Mouse (Mus musculus): Measurements from ENCODE around the gene Gclc. TPM values are rescaled to one million over a fixed set of nuclear protein-coding genes. Genes with fewer than 3 reads are reported as not detected.

The Gclc gene
- polyA plus RNA-seq, 1 experiment from 2014 or later: 29.7 TPM

GRCm38 (mm10) chr9:77808481-77808880 is 54.1 kb downstream of the Gclc start:
- ATAC-seq (replicated peaks; ENCODE audit: low FRiP score): no peak
- WGBS: 68% methylated on average over 6 of the region's 6 CpGs

GRCm38 (mm10) chr9:77818858-77819257 is 64.5 kb downstream of the Gclc start:
- DNase-seq (ENCODE audit: low spot score): no peak
- Histone ChIP-seq H3K9me3 (ENCODE audit: control insufficient read depth, low read length) (no peaks in the 10 kb centered on the region), H3K4me3 (ENCODE audit: low read depth, low read length) (no peak overlapping the region), H3K27me3 (replicated peaks; ENCODE audit: control insufficient read depth, insufficient read depth, low read length) (no peaks in the 10 kb centered on the region), H3K36me3 (ENCODE audit: control insufficient read depth, insufficient read depth, low read length) (no peaks in the 10 kb centered on the region), H3K4me1 (replicated peaks; ENCODE audit: control insufficient read depth, insufficient read depth, low read length) (no peaks in the 10 kb centered on the region), H3K27ac (ENCODE audit: low read depth, low read length) (no peak overlapping the region), H3K9ac (ENCODE audit: low read depth, low read length) (no peak overlapping the region), H3K4me2 (no peak overlapping the region)
- ATAC-seq (replicated peaks; ENCODE audit: low FRiP score): no peak
- 18% methylated on average over 7 of the region's 7 CpGs for WGBS

More at GRCm38 (mm10) chr9:77808481-77808880, 54.1 kb downstream of the Gclc start:
- Histone ChIP-seq H3K9ac (ENCODE audit: low read depth, low read length) (no peak overlapping the region), H3K27ac (ENCODE audit: low read depth, low read length) (no peak overlapping the region), H3K36me3 (ENCODE audit: control insufficient read depth, insufficient read depth, low read length) (no peaks in the 10 kb centered on the region), H3K4me3 (ENCODE audit: low read depth, low read length) (no peak overlapping the region), H3K9me3 (ENCODE audit: control insufficient read depth, low read length) (no peaks in the 10 kb centered on the region), H3K4me2 (no peak overlapping the region), H3K27me3 (replicated peaks; ENCODE audit: control insufficient read depth, insufficient read depth, low read length) (no peaks in the 10 kb centered on the region), H3K4me1 (replicated peaks; ENCODE audit: control insufficient read depth, insufficient read depth, low read length) (no peaks in the 10 kb centered on the region)
- DNase-seq (ENCODE audit: low spot score): no peak

GRCm38 (mm10) chr9:77819318-77819717 is 65.0 kb downstream of the Gclc start:
- 67% methylated on average over 2 of the region's 2 CpGs for WGBS
- Histone ChIP-seq H3K36me3 (ENCODE audit: control insufficient read depth, insufficient read depth, low read length) (no peaks in the 10 kb centered on the region), H3K9me3 (ENCODE audit: control insufficient read depth, low read length) (no peaks in the 10 kb centered on the region), H3K27ac (ENCODE audit: low read depth, low read length) (no peak overlapping the region), H3K4me2 (no peak overlapping the region), H3K9ac (ENCODE audit: low read depth, low read length) (no peak overlapping the region), H3K27me3 (replicated peaks; ENCODE audit: control insufficient read depth, insufficient read depth, low read length) (no peaks in the 10 kb centered on the region), H3K4me3 (ENCODE audit: low read depth, low read length) (no peak overlapping the region), H3K4me1 (replicated peaks; ENCODE audit: control insufficient read depth, insufficient read depth, low read length) (no peaks in the 10 kb centered on the region)
- ATAC-seq (replicated peaks; ENCODE audit: low FRiP score): no peak
- no peak for DNase-seq (ENCODE audit: low spot score)

- 51% methylated on average over 4 of the region's 4 CpGs for WGBS
- Histone ChIP-seq H3K36me3 (ENCODE audit: control insufficient read depth, insufficient read depth, low read length) (no peaks in the 10 kb centered on the region), H3K27me3 (replicated peaks; ENCODE audit: control insufficient read depth, insufficient read depth, low read length) (no peaks in the 10 kb centered on the region), H3K4me2 (no peak overlapping the region), H3K4me1 (replicated peaks; ENCODE audit: control insufficient read depth, insufficient read depth, low read length) (no peaks in the 10 kb centered on the region), H3K9me3 (ENCODE audit: control insufficient read depth, low read length) (no peaks in the 10 kb centered on the region), H3K9ac (ENCODE audit: low read depth, low read length) (no peak overlapping the region), H3K4me3 (ENCODE audit: low read depth, low read length) (no peak overlapping the region), H3K27ac (ENCODE audit: low read depth, low read length) (no peak overlapping the region)
- no peak for ATAC-seq (replicated peaks; ENCODE audit: low FRiP score)
- DNase-seq (ENCODE audit: low spot score): no peak
Observed at GRCm38 (mm10) chr9:77820836-77821235, 66.5 kb downstream of the Gclc start.

GRCm38 (mm10) chr9:77825380-77825961 is 71.1 kb downstream of the Gclc start:
- 19% methylated on average over 7 of the region's 7 CpGs for WGBS
- no peak overlapping the region for H3K4me2 ChIP-seq
- H3K27ac ChIP-seq (ENCODE audit: low read depth, low read length): no peak overlapping the region
- ATAC-seq (replicated peaks; ENCODE audit: low FRiP score): peak; percentile 61
- H3K4me1 ChIP-seq (replicated peaks; ENCODE audit: control insufficient read depth, insufficient read depth, low read length): peaks cover 2% of the 10 kb centered on the region; the same call in 1 of the 2 replicates
- no peak overlapping the region for H3K9ac ChIP-seq (ENCODE audit: low read depth, low read length)
- no peaks in the 10 kb centered on the region for H3K36me3 ChIP-seq (ENCODE audit: control insufficient read depth, insufficient read depth, low read length)
- DNase-seq (ENCODE audit: low spot score): no peak
- no peaks in the 10 kb centered on the region for H3K27me3 ChIP-seq (replicated peaks; ENCODE audit: control insufficient read depth, insufficient read depth, low read length)
- H3K9me3 ChIP-seq (ENCODE audit: control insufficient read depth, low read length): no peaks in the 10 kb centered on the region
- H3K4me3 ChIP-seq (ENCODE audit: low read depth, low read length): no peak overlapping the region

GRCm38 (mm10) chr9:77826237-77826636 is 71.9 kb downstream of the Gclc start:
- no peaks in the 10 kb centered on the region for H3K9me3 ChIP-seq (ENCODE audit: control insufficient read depth, low read length)
- no peak overlapping the region for H3K9ac ChIP-seq (ENCODE audit: low read depth, low read length)
- no peak overlapping the region for H3K4me3 ChIP-seq (ENCODE audit: low read depth, low read length)
- no peak overlapping the region for H3K4me2 ChIP-seq
- 52% methylated on average over 4 of the region's 4 CpGs for WGBS
- no peaks in the 10 kb centered on the region for H3K36me3 ChIP-seq (ENCODE audit: control insufficient read depth, insufficient read depth, low read length)
- no peaks in the 10 kb centered on the region for H3K27me3 ChIP-seq (replicated peaks; ENCODE audit: control insufficient read depth, insufficient read depth, low read length)
- no peak overlapping the region for H3K27ac ChIP-seq (ENCODE audit: low read depth, low read length)
- H3K4me1 ChIP-seq (replicated peaks; ENCODE audit: control insufficient read depth, insufficient read depth, low read length): peaks cover 2% of the 10 kb centered on the region; the same call in 1 of the 2 replicates
- DNase-seq (ENCODE audit: low spot score) (no peak), ATAC-seq (replicated peaks; ENCODE audit: low FRiP score) (no peak)

- Histone ChIP-seq H3K36me3 (ENCODE audit: control insufficient read depth, insufficient read depth, low read length) (no peaks in the 10 kb centered on the region), H3K9ac (ENCODE audit: low read depth, low read length) (no peak overlapping the region), H3K27ac (ENCODE audit: low read depth, low read length) (no peak overlapping the region), H3K4me1 (replicated peaks; ENCODE audit: control insufficient read depth, insufficient read depth, low read length) (peaks cover 2% of the 10 kb centered on the region; the same call in 1 of the 2 replicates), H3K4me3 (ENCODE audit: low read depth, low read length) (no peak overlapping the region), H3K9me3 (ENCODE audit: control insufficient read depth, low read length) (no peaks in the 10 kb centered on the region), H3K27me3 (replicated peaks; ENCODE audit: control insufficient read depth, insufficient read depth, low read length) (no peaks in the 10 kb centered on the region), H3K4me2 (no peak overlapping the region)
- DNase-seq (ENCODE audit: low spot score) (no peak), ATAC-seq (replicated peaks; ENCODE audit: low FRiP score) (no peak)
- WGBS: 60% methylated on average over 7 of the region's 7 CpGs
Observed at GRCm38 (mm10) chr9:77828531-77828965, 74.2 kb downstream of the Gclc start.

GRCm38 (mm10) chr9:77834259-77834993 is 80.1 kb downstream of the Gclc start:
- Histone ChIP-seq H3K4me3 (ENCODE audit: low read depth, low read length) (no peak overlapping the region), H3K9ac (ENCODE audit: low read depth, low read length) (no peak overlapping the region), H3K27me3 (replicated peaks; ENCODE audit: control insufficient read depth, insufficient read depth, low read length) (no peaks in the 10 kb centered on the region), H3K9me3 (ENCODE audit: control insufficient read depth, low read length) (no peaks in the 10 kb centered on the region), H3K27ac (ENCODE audit: low read depth, low read length) (no peak overlapping the region), H3K4me1 (replicated peaks; ENCODE audit: control insufficient read depth, insufficient read depth, low read length) (peaks cover 4% of the 10 kb centered on the region), H3K36me3 (ENCODE audit: control insufficient read depth, insufficient read depth, low read length) (no peaks in the 10 kb centered on the region), H3K4me2 (no peak overlapping the region)
- WGBS: 50% methylated on average over 9 of the region's 9 CpGs
- DNase-seq (ENCODE audit: low spot score): no peak
- ATAC-seq (replicated peaks; ENCODE audit: low FRiP score): no peak

- Histone ChIP-seq H3K4me2 (no peak overlapping the region), H3K4me1 (replicated peaks; ENCODE audit: control insufficient read depth, insufficient read depth, low read length) (peaks cover 4% of the 10 kb centered on the region), H3K9me3 (ENCODE audit: control insufficient read depth, low read length) (no peaks in the 10 kb centered on the region), H3K36me3 (ENCODE audit: control insufficient read depth, insufficient read depth, low read length) (no peaks in the 10 kb centered on the region), H3K27me3 (replicated peaks; ENCODE audit: control insufficient read depth, insufficient read depth, low read length) (no peaks in the 10 kb centered on the region), H3K27ac (ENCODE audit: low read depth, low read length) (no peak overlapping the region), H3K4me3 (ENCODE audit: low read depth, low read length) (no peak overlapping the region), H3K9ac (ENCODE audit: low read depth, low read length) (no peak overlapping the region)
- 73% methylated on average over 6 of the region's 6 CpGs for WGBS
- no peak; the same call in 1 of the 2 replicates for ATAC-seq (replicated peaks; ENCODE audit: low FRiP score)
- DNase-seq (ENCODE audit: low spot score): no peak
Observed at GRCm38 (mm10) chr9:77835122-77835521, 80.8 kb downstream of the Gclc start.

Measured in liver, embryonic 11.5 days (tissue).